Mouse (Mus musculus): Measurements from ENCODE around the gene Fbxw2. TPM values are rescaled to one million over a fixed set of nuclear protein-coding genes. Genes with fewer than 3 reads are reported as not detected.
"Not testable (repeated sequence)": the region's sequence is repeated elsewhere in the genome, so short reads cannot be mapped to it uniquely, and the experiment has no call there.

Gene Fbxw2
- polyA plus RNA-seq, 1 experiment from 2014 or later, result 69.3 TPM

- H3K4me1 ChIP-seq (ENCODE audit: control insufficient read depth, insufficient read depth, low read length), result peaks cover 15% of the 10 kb centered on the region
- WGBS, result 97% methylated on average over 2 of the region's 2 CpGs
- no peak overlapping the region for H3K4me2 ChIP-seq (ENCODE audit: low read depth, low read length)
- H3K4me3 ChIP-seq (ENCODE audit: low read depth, low read length), result no peak overlapping the region
- H3K36me3 ChIP-seq (ENCODE audit: control insufficient read depth, insufficient read depth, low read length), result peaks cover 8% of the 10 kb centered on the region
- H3K9ac ChIP-seq (replicated peaks; ENCODE audit: low read depth, low read length), result no peak overlapping the region
- no peak for ATAC-seq (ENCODE audit: low read depth)
- no peak overlapping the region for H3K27ac ChIP-seq (ENCODE audit: low read depth, low read length)
- no peaks in the 10 kb centered on the region for H3K27me3 ChIP-seq (ENCODE audit: control insufficient read depth, insufficient read depth, low read length)
- no peaks in the 10 kb centered on the region for H3K9me3 ChIP-seq (ENCODE audit: control insufficient read depth, low read length)
These were observed 21.9 kb downstream of the Fbxw2 start for GRCm38 (mm10) chr2:34804172-34804571.

- no peaks in the 10 kb centered on the region for H3K9me3 ChIP-seq (ENCODE audit: control insufficient read depth, low read length)
- H3K27me3 ChIP-seq (ENCODE audit: control insufficient read depth, insufficient read depth, low read length), result no peaks in the 10 kb centered on the region
- no peak for ATAC-seq (ENCODE audit: low read depth)
- H3K4me3 ChIP-seq (ENCODE audit: low read depth, low read length), result no peak overlapping the region
- H3K27ac ChIP-seq (ENCODE audit: low read depth, low read length), result no peak overlapping the region
- H3K4me2 ChIP-seq (ENCODE audit: low read depth, low read length), result peak overlapping the region; percentile 35; the same call in 1 of the 2 replicates
- peaks cover 8% of the 10 kb centered on the region for H3K36me3 ChIP-seq (ENCODE audit: control insufficient read depth, insufficient read depth, low read length)
- 66% methylated on average over 3 of the region's 3 CpGs for WGBS
- peaks cover 17% of the 10 kb centered on the region for H3K4me1 ChIP-seq (ENCODE audit: control insufficient read depth, insufficient read depth, low read length)
- no peak overlapping the region for H3K9ac ChIP-seq (replicated peaks; ENCODE audit: low read depth, low read length)
These were observed 22.4 kb downstream of the Fbxw2 start for GRCm38 (mm10) chr2:34803746-34804145.

GRCm38 (mm10) chr2:34802565-34803245 is 23.4 kb downstream of the Fbxw2 start:
- peak; percentile 67 for ATAC-seq (ENCODE audit: low read depth)

DNA sequence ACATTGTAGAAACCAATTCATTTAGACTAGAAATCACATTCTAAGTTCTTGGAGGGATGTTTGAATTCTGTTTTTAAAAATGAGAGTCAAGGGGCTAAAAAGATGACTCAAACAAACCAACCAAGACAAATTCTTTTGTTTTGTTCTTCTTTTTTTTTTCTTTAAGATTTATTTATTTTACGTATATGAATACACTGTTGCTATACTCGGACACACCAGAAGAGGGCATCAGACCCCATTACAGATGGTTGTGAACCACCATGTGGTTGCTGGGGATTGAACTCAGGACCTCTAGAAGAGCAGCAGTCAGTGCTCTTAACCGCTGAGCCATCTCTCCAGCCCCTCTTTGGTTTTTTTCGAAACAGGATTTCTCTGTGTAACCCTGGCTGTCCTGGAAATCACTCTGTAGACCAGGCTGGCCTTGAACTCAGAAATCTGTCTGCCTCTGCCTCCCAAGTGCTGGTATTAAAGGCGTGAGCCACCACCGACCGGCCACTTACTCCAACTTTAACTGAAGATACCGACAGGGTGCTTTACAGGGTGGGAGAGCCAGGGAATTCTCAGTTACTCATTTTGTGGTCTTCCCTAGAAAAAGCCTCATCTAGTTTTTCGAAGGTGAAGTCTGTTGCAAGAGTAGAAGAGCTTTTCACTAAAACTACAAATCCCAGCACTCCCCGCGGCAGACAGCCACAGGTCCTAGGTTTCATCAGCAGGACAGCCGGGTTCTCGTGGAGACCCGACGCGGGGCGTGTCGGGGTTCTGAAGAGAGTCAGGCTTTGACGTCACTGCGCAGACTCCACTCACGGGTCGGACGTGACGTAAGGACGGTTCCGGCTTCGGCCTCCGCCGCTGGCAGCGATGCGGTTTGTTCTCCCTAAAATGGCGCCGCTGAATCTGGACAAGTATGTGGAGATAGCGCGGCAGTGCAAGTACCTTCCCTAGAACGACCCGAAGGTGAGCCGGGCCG is 24.3 kb downstream of the Fbxw2 start:
- H3K36me3 ChIP-seq (ENCODE audit: control insufficient read depth, insufficient read depth, low read length), result peaks cover 8% of the 10 kb centered on the region; the same call in 1 of the 2 replicates
- peak; percentile 97 for ATAC-seq (ENCODE audit: low read depth)
- no peak overlapping the region for H3K4me2 ChIP-seq (ENCODE audit: low read depth, low read length)
- H3K9ac ChIP-seq (replicated peaks; ENCODE audit: low read depth, low read length), result peak overlapping the region; percentile 71
- no peaks in the 10 kb centered on the region for H3K9me3 ChIP-seq (ENCODE audit: control insufficient read depth, low read length)
- H3K4me1 ChIP-seq (ENCODE audit: control insufficient read depth, insufficient read depth, low read length), result peaks cover 17% of the 10 kb centered on the region
- H3K27me3 ChIP-seq (ENCODE audit: control insufficient read depth, insufficient read depth, low read length), result no peaks in the 10 kb centered on the region
- H3K4me3 ChIP-seq (ENCODE audit: low read depth, low read length), result peak overlapping the region; percentile 63
- peak overlapping the region; percentile 89 for H3K27ac ChIP-seq (ENCODE audit: low read depth, low read length)
- 6% methylated on average over 39 of the region's 39 CpGs for WGBS

More at GRCm38 (mm10) chr2:34802565-34803245, 23.4 kb downstream of the Fbxw2 start:
- Histone ChIP-seq H3K4me2 (ENCODE audit: low read depth, low read length) (peak overlapping the region; percentile 53), H3K4me1 (ENCODE audit: control insufficient read depth, insufficient read depth, low read length) (peaks cover 17% of the 10 kb centered on the region), H3K9ac (replicated peaks; ENCODE audit: low read depth, low read length) (peak overlapping the region; percentile 71), H3K4me3 (ENCODE audit: low read depth, low read length) (peak overlapping the region; percentile 63), H3K27ac (ENCODE audit: low read depth, low read length) (peak overlapping the region; percentile 89)
- under 1% methylated on average over 22 of the region's 32 CpGs for WGBS
- not testable (repeated sequence) for H3K36me3 ChIP-seq (ENCODE audit: control insufficient read depth, insufficient read depth, low read length); H3K9me3 ChIP-seq (ENCODE audit: control insufficient read depth, low read length); H3K27me3 ChIP-seq (ENCODE audit: control insufficient read depth, insufficient read depth, low read length)

GRCm38 (mm10) chr2:34800371-34800770 is 25.7 kb downstream of the Fbxw2 start:
- Histone ChIP-seq H3K9ac (replicated peaks; ENCODE audit: low read depth, low read length) (no peak overlapping the region), H3K9me3 (ENCODE audit: control insufficient read depth, low read length) (no peaks in the 10 kb centered on the region), H3K4me2 (ENCODE audit: low read depth, low read length) (peak overlapping the region; percentile 80; the same call in 1 of the 2 replicates), H3K4me3 (ENCODE audit: low read depth, low read length) (no peak overlapping the region), H3K36me3 (ENCODE audit: control insufficient read depth, insufficient read depth, low read length) (peaks cover 5% of the 10 kb centered on the region; the same call in 1 of the 2 replicates), H3K4me1 (ENCODE audit: control insufficient read depth, insufficient read depth, low read length) (peaks cover 17% of the 10 kb centered on the region), H3K27ac (ENCODE audit: low read depth, low read length) (no peak overlapping the region), H3K27me3 (ENCODE audit: control insufficient read depth, insufficient read depth, low read length) (no peaks in the 10 kb centered on the region)
- 85% methylated on average over 7 of the region's 7 CpGs for WGBS
- no peak for ATAC-seq (ENCODE audit: low read depth)

DNA sequence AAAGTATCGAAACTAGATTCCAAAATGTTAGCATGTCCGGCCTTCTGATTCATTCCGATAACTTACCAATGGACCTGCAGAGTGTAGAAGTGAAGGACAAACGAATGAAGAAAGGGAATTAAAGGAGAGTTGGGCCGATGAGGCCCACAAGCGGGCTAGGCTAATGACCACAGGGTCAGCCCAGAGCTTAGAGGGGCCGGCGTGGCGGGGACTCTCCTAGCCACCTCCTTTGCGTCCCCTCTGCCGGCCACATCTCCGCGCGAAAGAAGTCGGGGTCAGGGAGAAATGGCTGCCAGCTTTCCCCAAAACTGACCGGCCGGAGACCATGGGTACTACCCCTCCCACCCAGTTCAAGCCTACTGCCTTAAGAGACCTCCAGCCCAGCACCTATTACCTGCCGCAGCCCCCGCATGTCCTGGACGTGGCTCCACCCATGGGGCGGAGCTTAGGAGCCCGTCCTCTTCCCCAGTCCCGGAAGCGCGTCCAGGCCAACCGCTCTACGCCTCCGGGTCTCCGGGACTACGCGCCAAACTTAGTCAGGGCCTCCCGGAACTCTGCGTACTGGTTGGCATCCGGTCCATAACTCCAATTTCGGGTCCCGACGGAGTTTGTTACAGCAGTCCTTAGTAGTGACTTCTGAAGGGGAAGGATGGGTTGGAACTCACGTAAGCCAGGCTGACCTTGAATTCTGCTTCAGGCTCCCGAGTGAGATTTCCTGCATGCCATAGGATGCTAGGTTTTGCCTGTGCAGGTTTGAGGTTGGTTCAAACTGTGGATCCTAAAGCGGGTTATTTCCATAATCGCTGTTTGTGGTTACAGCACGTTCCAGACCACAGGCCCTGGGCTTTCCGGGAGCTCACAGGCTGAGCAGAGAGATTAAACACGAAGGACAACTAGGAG is 26.5 kb downstream of the Fbxw2 start, which contains the start of gene Rabepk:
Gene Rabepk (minus strand): TSS at position 556 of the 900 bp plus-strand sequence.
- 6% methylated on average over 44 of the region's 44 CpGs for WGBS
- H3K9me3 ChIP-seq (ENCODE audit: control insufficient read depth, low read length), result no peaks in the 10 kb centered on the region
- H3K36me3 ChIP-seq (ENCODE audit: control insufficient read depth, insufficient read depth, low read length), result peaks cover 3% of the 10 kb centered on the region; the same call in 1 of the 2 replicates
- H3K4me3 ChIP-seq (ENCODE audit: low read depth, low read length), result peak within 1 kb of the TSS; percentile 59
- ATAC-seq (ENCODE audit: low read depth), result peak; percentile 60
- peak within 1 kb of the TSS; percentile 57 for H3K9ac ChIP-seq (replicated peaks; ENCODE audit: low read depth, low read length)
- peak within 1 kb of the TSS; percentile 80 for H3K4me2 ChIP-seq (ENCODE audit: low read depth, low read length)
- H3K27me3 ChIP-seq (ENCODE audit: control insufficient read depth, insufficient read depth, low read length), result no peaks in the 10 kb centered on the region
- no peak within 1 kb of the TSS for H3K27ac ChIP-seq (ENCODE audit: low read depth, low read length)
- peaks cover 14% of the 10 kb centered on the region for H3K4me1 ChIP-seq (ENCODE audit: control insufficient read depth, insufficient read depth, low read length)

- Histone ChIP-seq H3K27ac (ENCODE audit: low read depth, low read length) (no peak overlapping the region), H3K36me3 (ENCODE audit: control insufficient read depth, insufficient read depth, low read length) (peaks cover 3% of the 10 kb centered on the region; the same call in 1 of the 2 replicates), H3K27me3 (ENCODE audit: control insufficient read depth, insufficient read depth, low read length) (no peaks in the 10 kb centered on the region), H3K9me3 (ENCODE audit: control insufficient read depth, low read length) (no peaks in the 10 kb centered on the region), H3K4me3 (ENCODE audit: low read depth, low read length) (no peak overlapping the region), H3K4me1 (ENCODE audit: control insufficient read depth, insufficient read depth, low read length) (0 out of 2 replicates have a peak, but pooled peaks cover 4% of the 10 kb centered on the region), H3K9ac (replicated peaks; ENCODE audit: low read depth, low read length) (no peak overlapping the region), H3K4me2 (ENCODE audit: low read depth, low read length) (no peak overlapping the region)
- WGBS, result 94% methylated on average over 7 of the region's 7 CpGs
- no peak for ATAC-seq (ENCODE audit: low read depth)
These were observed 30.7 kb downstream of the Fbxw2 start for GRCm38 (mm10) chr2:34795426-34795825.

DNA sequence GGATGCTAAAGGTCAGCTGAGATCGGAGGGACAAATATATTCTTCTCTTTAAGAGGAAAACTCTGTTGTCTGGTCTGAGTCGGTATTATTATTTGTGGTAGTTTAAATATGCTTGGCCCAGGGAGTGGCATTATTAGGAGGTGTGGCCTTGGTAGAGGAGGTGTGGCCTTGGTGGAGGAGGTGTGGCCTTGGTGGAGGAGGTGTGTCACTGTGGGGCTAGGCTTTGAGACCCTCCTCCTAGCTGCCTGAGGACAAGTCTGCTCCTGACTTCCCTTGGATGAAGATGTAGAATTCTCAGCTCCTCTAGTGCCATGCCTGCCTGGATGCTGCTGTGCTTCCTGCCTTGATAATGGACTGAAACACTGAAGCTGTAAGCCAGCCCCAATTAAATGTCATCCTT is 31.6 kb downstream of the Fbxw2 start:
- 95% methylated on average over 2 of the region's 2 CpGs for WGBS
- no peaks in the 10 kb centered on the region for H3K27me3 ChIP-seq (ENCODE audit: control insufficient read depth, insufficient read depth, low read length)
- H3K9me3 ChIP-seq (ENCODE audit: control insufficient read depth, low read length), result no peaks in the 10 kb centered on the region
- no peak for ATAC-seq (ENCODE audit: low read depth)
- H3K9ac ChIP-seq (replicated peaks; ENCODE audit: low read depth, low read length), result no peak overlapping the region
- no peak overlapping the region for H3K4me2 ChIP-seq (ENCODE audit: low read depth, low read length)
- H3K4me1 ChIP-seq (ENCODE audit: control insufficient read depth, insufficient read depth, low read length), result 0 out of 2 replicates have a peak, but pooled peaks cover 4% of the 10 kb centered on the region
- peaks cover 3% of the 10 kb centered on the region; the same call in 1 of the 2 replicates for H3K36me3 ChIP-seq (ENCODE audit: control insufficient read depth, insufficient read depth, low read length)
- no peak overlapping the region for H3K27ac ChIP-seq (ENCODE audit: low read depth, low read length)
- no peak overlapping the region for H3K4me3 ChIP-seq (ENCODE audit: low read depth, low read length)

All from neural tube, embryonic 14.5 days (tissue).